In genomic region chr13:34095542-34096435, GRCm38 (mm10) we compare ENCODE assay signal across 8 mouse cellular contexts. TPM values are rescaled to one million over a fixed set of nuclear protein-coding genes. Genes with fewer than 3 reads are reported as not detected.
DNase-seq lines count a peak whose midpoint lies in the region; ATAC-seq lines count a peak whose summit lies in the region.

No protein-coding gene starts in this region.

- DNase-seq in cerebellum, adult 9-11 months = peak; percentile 36
- DNase-seq in brain, embryonic 18.5 days (ENCODE audit: low read depth, low spot score) = peak; percentile 86
- DNase-seq in heart, adult 9 months (ENCODE audit: low spot score in 2 of 2) = peak; percentile 70 to 75
- peak; percentile 69 to 93 for DNase-seq in layer of hippocampus, postnatal 14 days (ENCODE audit: low spot score in 2 of 2)
- peak; percentile 36 for DNase-seq in neural tube, embryonic 10.5 days (ENCODE audit: extremely low spot score, low spot score)
- DNase-seq in adrenal gland, postnatal 10 days = no peak

- no peak for ATAC-seq in cerebellum, adult (ENCODE audit: insufficient number of reproducible peaks, low FRiP score, low TSS enrichment)
- ATAC-seq in granulocyte monocyte progenitor cell, adult 5-6 weeks (replicated peaks; ENCODE audit: poor library complexity, severe bottlenecking) = no peak

RNA-seq across cellular contexts. Expression of gene Tubb2a, which starts 18.0 kb away (rescaled TPM):
- total RNA-seq in layer of hippocampus, postnatal 14 days (2021) = 1,000 to 10,000 TPM; 2,027 to 2,125 TPM
- total RNA-seq in adrenal gland, postnatal 10 days (2021) = 10 to 100 TPM; 68.6 to 90.0 TPM
- 2.3 and 3.4 TPM in 2 replicates for total RNA-seq in granulocyte monocyte progenitor cell, adult 5-6 weeks (2014; fragmentation: Nextera tagmentation)
- 7.0 and 8.5 TPM in 2 replicates for total RNA-seq in granulocyte monocyte progenitor cell, adult 5-6 weeks (2017)

RNA-seq across cellular contexts. Expression of gene Tubb2b, which starts 34.5 kb away (rescaled TPM):
- total RNA-seq in layer of hippocampus, postnatal 14 days (2021) = 100 to 1,000 TPM; 703 to 790 TPM
- 10 to 100 TPM; 24.9 to 61.2 TPM for total RNA-seq in adrenal gland, postnatal 10 days (2021)
- total RNA-seq in granulocyte monocyte progenitor cell, adult 5-6 weeks (2014; fragmentation: Nextera tagmentation) = not detected in 2 replicates
- total RNA-seq in granulocyte monocyte progenitor cell, adult 5-6 weeks (2017) = not detected in 2 replicates

RNA-seq across cellular contexts. Expression of gene Bphl, which starts 58.4 kb away (rescaled TPM):
- total RNA-seq in layer of hippocampus, postnatal 14 days (2021) = 10 to 100 TPM; 39.3 to 46.4 TPM
- total RNA-seq in adrenal gland, postnatal 10 days (2021) = 10 to 100 TPM; 78.6 to 78.9 TPM
- 88.3 and 115 TPM in 2 replicates for total RNA-seq in granulocyte monocyte progenitor cell, adult 5-6 weeks (2014; fragmentation: Nextera tagmentation)
- 39.5 and 45.5 TPM in 2 replicates for total RNA-seq in granulocyte monocyte progenitor cell, adult 5-6 weeks (2017)

Comparison
In these comparisons a context has a peak if more than half of its experiments do, and no peak if none do; other contexts are left out.
1. RNA of gene Tubb2a, which starts 18.0 kb away (total RNA-seq): 2,027 to 2,125 TPM in layer of hippocampus, postnatal 14 days; 68.6 to 90.0 TPM in adrenal gland, postnatal 10 days and 2.3 to 8.5 TPM in granulocyte monocyte progenitor cell, adult 5-6 weeks; every median in the first group is over 10 times any median in the second.
2. RNA of gene Tubb2b, which starts 34.5 kb away (total RNA-seq): 703 to 790 TPM in layer of hippocampus, postnatal 14 days and 24.9 to 61.2 TPM in adrenal gland, postnatal 10 days; not detected in granulocyte monocyte progenitor cell, adult 5-6 weeks; every median in the first group is over 10 times any median in the second.